Mouse (Mus musculus): ENCODE data around the gene Rad54l.

- TF ChIP-seq CTCF (IDR thresholded peaks at IDR 0.05; ENCODE audit: insufficient read depth, low read depth, low read length) (no peak), POLR2A (IDR thresholded peaks at IDR 0.05; ENCODE audit: insufficient read depth, low read depth, low read length) (no peak)
Observed at GRCm38 (mm10) chr4:116077240-116078095, 46.0 kb downstream of the Rad54l start.

Measured in olfactory bulb, adult 2 months (tissue).